Mouse (Mus musculus): ENCODE results near the gene Synj1. TPM values are rescaled to one million over a fixed set of nuclear protein-coding genes. Genes with fewer than 3 reads are reported as not detected.

The Synj1 gene
- polyA plus RNA-seq, 1 experiment: 25.1 TPM

- WGBS: 94% methylated on average over 6 of the region's 6 CpGs
- no peak for DNase-seq (ENCODE audit: low read depth in 1 of 2, low spot score in 2 of 2)
- no peak overlapping the region for H3K27ac ChIP-seq (ENCODE audit: insufficient read depth, low read length)
- H3K27me3 ChIP-seq (ENCODE audit: control insufficient read depth, insufficient read depth, low read length): no peaks in the 10 kb centered on the region
- peaks cover 27% of the 10 kb centered on the region for H3K36me3 ChIP-seq (ENCODE audit: control insufficient read depth, insufficient read depth, low read length)
- TF ChIP-seq POLR2A (IDR thresholded peaks at IDR 0.05; ENCODE audit: low read depth, low read length) (no peak), CTCF (IDR thresholded peaks at IDR 0.05; ENCODE audit: extremely low read depth, insufficient read depth, insufficient read length, insufficient replicate concordance) (no peak)
- no peak overlapping the region for H3K4me3 ChIP-seq (ENCODE audit: extremely low read depth, insufficient read depth, insufficient read length)
- no peaks in the 10 kb centered on the region for H3K4me1 ChIP-seq (ENCODE audit: control insufficient read depth, insufficient read depth, insufficient read length)
Measured at GRCm38 (mm10) chr16:90971004-90971403, 40.1 kb downstream of the Synj1 start.

DNA sequence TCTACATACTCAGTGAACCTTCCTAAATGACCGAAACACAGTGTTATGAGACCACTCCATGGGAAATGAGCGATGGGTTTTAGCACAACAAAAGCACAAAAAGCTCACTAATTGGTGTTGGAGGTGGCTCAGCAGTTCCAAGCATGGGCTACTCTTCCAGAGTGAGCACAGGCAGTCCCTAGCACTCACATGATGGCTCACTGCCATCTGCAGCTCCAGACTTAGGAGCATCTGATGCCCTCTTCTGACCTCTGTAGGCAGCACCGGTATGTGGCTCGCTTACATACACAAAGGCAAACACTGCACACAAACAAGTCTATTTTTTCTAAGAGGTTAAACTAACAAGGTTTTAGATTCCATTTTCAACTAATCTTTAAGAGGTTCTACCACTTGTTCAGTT is 44.9 kb downstream of the Synj1 start:
- no peaks in the 10 kb centered on the region for H3K4me1 ChIP-seq (ENCODE audit: control insufficient read depth, insufficient read depth, insufficient read length)
- no peaks in the 10 kb centered on the region for H3K27me3 ChIP-seq (ENCODE audit: control insufficient read depth, insufficient read depth, low read length)
- 93% methylated on average over 4 of the region's 4 CpGs for WGBS
- H3K27ac ChIP-seq (ENCODE audit: insufficient read depth, low read length): no peak overlapping the region
- TF ChIP-seq POLR2A (IDR thresholded peaks at IDR 0.05; ENCODE audit: low read depth, low read length) (no peak), CTCF (IDR thresholded peaks at IDR 0.05; ENCODE audit: extremely low read depth, insufficient read depth, insufficient read length, insufficient replicate concordance) (no peak)
- H3K36me3 ChIP-seq (ENCODE audit: control insufficient read depth, insufficient read depth, low read length): peaks cover 22% of the 10 kb centered on the region
- H3K4me3 ChIP-seq (ENCODE audit: extremely low read depth, insufficient read depth, insufficient read length): no peak overlapping the region
- DNase-seq (ENCODE audit: low read depth in 1 of 2, low spot score in 2 of 2): no peak

- Histone ChIP-seq H3K4me3 (ENCODE audit: extremely low read depth, insufficient read depth, insufficient read length) (no peak overlapping the region), H3K36me3 (ENCODE audit: control insufficient read depth, insufficient read depth, low read length) (peaks cover 23% of the 10 kb centered on the region), H3K4me1 (ENCODE audit: control insufficient read depth, insufficient read depth, insufficient read length) (no peaks in the 10 kb centered on the region), H3K27ac (ENCODE audit: insufficient read depth, low read length) (no peak overlapping the region), H3K27me3 (ENCODE audit: control insufficient read depth, insufficient read depth, low read length) (no peaks in the 10 kb centered on the region)
- no peak for TF ChIP-seq CTCF (IDR thresholded peaks at IDR 0.05; ENCODE audit: extremely low read depth, insufficient read depth, insufficient read length, insufficient replicate concordance)
- TF ChIP-seq POLR2A (IDR thresholded peaks at IDR 0.05; ENCODE audit: low read depth, low read length): no peak
- DNase-seq (ENCODE audit: low read depth in 1 of 2, low spot score in 2 of 2): no peak
- 85% methylated on average over 10 of the region's 10 CpGs for WGBS
Measured at GRCm38 (mm10) chr16:90964302-90964701, 46.8 kb downstream of the Synj1 start.

DNA sequence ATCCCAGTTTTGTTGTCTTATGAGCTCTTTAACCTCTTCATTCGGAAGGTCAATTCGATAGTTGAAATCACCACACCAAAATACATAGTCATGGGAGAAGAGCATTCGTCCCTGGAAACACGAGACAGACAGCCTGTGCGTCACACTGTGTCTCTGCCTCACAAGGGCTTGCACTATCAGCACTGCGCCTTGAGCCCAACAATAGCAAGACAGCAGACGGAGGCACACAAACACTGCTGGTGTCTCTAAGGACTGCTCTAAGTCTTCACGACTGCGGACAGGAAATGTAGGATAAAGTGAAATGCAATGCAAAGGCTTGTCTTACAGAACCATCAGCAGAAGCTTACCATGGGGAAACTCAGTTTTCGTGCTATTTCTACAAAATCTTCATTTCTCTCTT is 47.2 kb downstream of the Synj1 start:
- DNase-seq (ENCODE audit: low read depth in 1 of 2, low spot score in 2 of 2): no peak
- no peaks in the 10 kb centered on the region for H3K27me3 ChIP-seq (ENCODE audit: control insufficient read depth, insufficient read depth, low read length)
- H3K36me3 ChIP-seq (ENCODE audit: control insufficient read depth, insufficient read depth, low read length): peaks cover 20% of the 10 kb centered on the region
- H3K27ac ChIP-seq (ENCODE audit: insufficient read depth, low read length): no peak overlapping the region
- WGBS: 88% methylated on average over 10 of the region's 10 CpGs
- no peak overlapping the region for H3K4me3 ChIP-seq (ENCODE audit: extremely low read depth, insufficient read depth, insufficient read length)
- TF ChIP-seq POLR2A (IDR thresholded peaks at IDR 0.05; ENCODE audit: low read depth, low read length): no peak
- TF ChIP-seq CTCF (IDR thresholded peaks at IDR 0.05; ENCODE audit: extremely low read depth, insufficient read depth, insufficient read length, insufficient replicate concordance): no peak
- no peaks in the 10 kb centered on the region for H3K4me1 ChIP-seq (ENCODE audit: control insufficient read depth, insufficient read depth, insufficient read length)

DNA sequence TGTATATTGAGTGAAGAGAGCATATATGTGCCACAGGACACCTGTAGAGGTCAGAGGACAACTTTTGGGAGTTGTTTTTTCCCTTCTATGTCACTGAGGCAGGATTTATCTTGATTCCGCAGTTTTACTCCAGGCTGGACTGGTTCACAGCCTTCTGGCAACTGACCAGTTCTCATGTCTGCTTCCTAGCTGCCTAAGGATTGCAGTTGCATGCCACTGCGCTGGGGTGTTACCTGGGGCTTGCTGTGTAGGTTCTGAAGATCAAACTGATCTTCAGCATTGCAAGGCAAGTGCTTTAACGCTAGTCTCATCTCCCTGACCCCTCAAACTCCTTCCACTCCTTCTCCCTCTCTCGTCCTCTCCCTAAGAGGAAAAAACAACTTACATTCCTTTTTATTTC is 47.9 kb downstream of the Synj1 start:
- peaks cover 19% of the 10 kb centered on the region for H3K36me3 ChIP-seq (ENCODE audit: control insufficient read depth, insufficient read depth, low read length)

GRCm38 (mm10) chr16:90958301-90959085 is 52.6 kb downstream of the Synj1 start:
- TF ChIP-seq CTCF (IDR thresholded peaks at IDR 0.05; ENCODE audit: extremely low read depth, insufficient read depth, insufficient read length, insufficient replicate concordance) (no peak), POLR2A (IDR thresholded peaks at IDR 0.05; ENCODE audit: low read depth, low read length) (no peak)
- 95% methylated on average over 5 of the region's 5 CpGs for WGBS

More for the DNA sequence above, 47.9 kb downstream of the Synj1 start:
- DNase-seq (ENCODE audit: low read depth in 1 of 2, low spot score in 2 of 2): no peak
- no peak for TF ChIP-seq POLR2A (IDR thresholded peaks at IDR 0.05; ENCODE audit: low read depth, low read length)
- TF ChIP-seq CTCF (IDR thresholded peaks at IDR 0.05; ENCODE audit: extremely low read depth, insufficient read depth, insufficient read length, insufficient replicate concordance): no peak
- Histone ChIP-seq H3K27ac (ENCODE audit: insufficient read depth, low read length) (no peak overlapping the region), H3K4me3 (ENCODE audit: extremely low read depth, insufficient read depth, insufficient read length) (no peak overlapping the region), H3K4me1 (ENCODE audit: control insufficient read depth, insufficient read depth, insufficient read length) (no peaks in the 10 kb centered on the region), H3K27me3 (ENCODE audit: control insufficient read depth, insufficient read depth, low read length) (no peaks in the 10 kb centered on the region)
- 94% methylated on average over 4 of the region's 4 CpGs for WGBS

DNA sequence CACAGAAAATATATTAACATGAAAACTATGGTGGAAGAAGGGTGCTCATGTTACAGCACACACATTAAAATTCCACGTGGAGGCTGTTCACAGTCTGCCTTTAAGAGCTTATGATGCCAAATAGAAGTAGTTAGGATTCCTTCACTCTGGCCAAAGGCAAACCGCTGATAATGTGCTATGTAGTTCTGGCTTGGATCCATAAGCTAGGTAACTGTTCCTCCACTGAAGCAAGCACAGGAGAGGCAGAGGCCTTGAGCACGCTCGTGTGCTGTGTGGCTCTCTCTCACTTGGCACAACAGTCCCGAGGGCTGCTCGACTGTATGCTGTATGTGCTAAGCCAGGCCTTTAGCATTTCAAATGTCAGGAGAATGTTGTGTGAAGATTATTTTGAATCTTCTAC is 55.6 kb downstream of the Synj1 start:
- WGBS: 90% methylated on average over 6 of the region's 6 CpGs
- no peaks in the 10 kb centered on the region for H3K4me1 ChIP-seq (ENCODE audit: control insufficient read depth, insufficient read depth, insufficient read length)
- no peak for DNase-seq (ENCODE audit: low read depth in 1 of 2, low spot score in 2 of 2)
- peaks cover 15% of the 10 kb centered on the region for H3K36me3 ChIP-seq (ENCODE audit: control insufficient read depth, insufficient read depth, low read length)
- TF ChIP-seq POLR2A (IDR thresholded peaks at IDR 0.05; ENCODE audit: low read depth, low read length) (no peak), CTCF (IDR thresholded peaks at IDR 0.05; ENCODE audit: extremely low read depth, insufficient read depth, insufficient read length, insufficient replicate concordance) (no peak)
- H3K27me3 ChIP-seq (ENCODE audit: control insufficient read depth, insufficient read depth, low read length): no peaks in the 10 kb centered on the region
- no peak overlapping the region for H3K27ac ChIP-seq (ENCODE audit: insufficient read depth, low read length)
- no peak overlapping the region for H3K4me3 ChIP-seq (ENCODE audit: extremely low read depth, insufficient read depth, insufficient read length)

More at GRCm38 (mm10) chr16:90958301-90959085, 52.6 kb downstream of the Synj1 start:
- H3K27ac ChIP-seq (ENCODE audit: insufficient read depth, low read length): no peak overlapping the region
- no peak overlapping the region for H3K4me3 ChIP-seq (ENCODE audit: extremely low read depth, insufficient read depth, insufficient read length)
- H3K4me1 ChIP-seq (ENCODE audit: control insufficient read depth, insufficient read depth, insufficient read length): no peaks in the 10 kb centered on the region
- H3K27me3 ChIP-seq (ENCODE audit: control insufficient read depth, insufficient read depth, low read length): no peaks in the 10 kb centered on the region
- H3K36me3 ChIP-seq (ENCODE audit: control insufficient read depth, insufficient read depth, low read length): peaks cover 17% of the 10 kb centered on the region
- DNase-seq (ENCODE audit: low read depth in 1 of 2, low spot score in 2 of 2): no peak
